Mouse (Mus musculus): ENCODE data around the gene Adarb1. TPM values are rescaled to one million over a fixed set of nuclear protein-coding genes. Genes with fewer than 3 reads are reported as not detected.

The Adarb1 gene
- polyA plus RNA-seq, 2 experiments: 0.92 to 1.2 TPM

DNA sequence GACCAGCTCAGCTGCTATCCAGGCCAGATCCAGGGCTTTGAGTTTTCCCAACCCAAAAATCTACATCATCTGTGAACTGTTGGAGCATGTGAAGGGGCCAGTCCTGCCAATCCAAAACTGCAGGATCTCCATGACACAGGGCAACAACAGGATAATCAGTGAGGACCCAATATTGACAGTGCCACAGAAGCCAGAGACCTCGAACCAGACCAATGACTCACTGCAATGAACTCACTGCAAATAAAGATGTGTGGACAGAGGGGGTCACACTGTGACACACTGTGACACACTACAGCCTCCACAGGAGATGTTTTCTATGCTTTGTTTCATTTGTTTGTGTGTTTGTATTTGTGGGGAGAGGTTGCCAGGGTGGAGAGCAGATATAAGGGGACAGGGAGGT lies 15.6 kb downstream of the Adarb1 start:
- H3K4me2 ChIP-seq (ENCODE audit: low read depth): no peak overlapping the region
- WGBS (ENCODE audit: insufficient replicate concordance): 33% methylated on average over 1 of the region's 1 CpGs

DNA sequence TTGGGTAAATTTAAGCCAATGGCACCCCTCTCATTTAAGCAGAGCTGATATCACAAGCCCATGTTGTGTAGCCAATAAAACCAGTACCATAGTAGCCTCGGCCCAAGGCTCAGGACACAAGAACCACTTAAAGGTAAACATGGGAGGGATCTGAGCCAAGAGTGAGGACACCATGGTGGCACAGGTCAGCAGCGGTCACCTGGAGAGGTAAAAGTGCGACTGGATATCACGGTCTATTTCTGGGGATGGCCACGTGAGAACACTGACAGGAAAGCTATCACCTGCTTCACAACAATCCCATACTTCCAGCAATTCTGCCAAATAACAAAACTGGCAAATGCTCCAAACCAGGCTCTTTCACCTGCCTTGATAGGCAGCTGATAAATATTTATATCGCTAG lies 17.0 kb downstream of the Adarb1 start:
- DNase-seq (ENCODE audit: low read depth in 3 of 3, low spot score in 3 of 3): no peak
- H3K9ac ChIP-seq (replicated peaks): no peak overlapping the region
- no peak overlapping the region for H3K4me2 ChIP-seq (ENCODE audit: low read depth)
- H3K9me3 ChIP-seq (ENCODE audit: control insufficient read depth, low read length): no peaks in the 10 kb centered on the region
- no peak overlapping the region for H3K4me3 ChIP-seq (ENCODE audit: insufficient read depth in 1 of 2, low read depth in 2 of 2, low read length in 2 of 2)
- no peak for ATAC-seq (ENCODE audit: insufficient read depth)
- peaks cover 0 to 9% of the 10 kb centered on the region in 2 experiments; a peak in 2 of 4 replicates for H3K4me1 ChIP-seq (replicated peaks; ENCODE audit: control insufficient read depth in 2 of 2, insufficient read depth in 2 of 2, low read length in 1 of 2)
- H3K27ac ChIP-seq: no peak overlapping the region
- 72% methylated on average over 6 of the region's 6 CpGs for WGBS (ENCODE audit: insufficient replicate concordance)
- no peak for TF ChIP-seq CTCF (IDR thresholded peaks at IDR 0.05; ENCODE audit: low read depth)
- no peak for TF ChIP-seq EP300 (IDR thresholded peaks at IDR 0.05; ENCODE audit: low read depth)
- H3K27me3 ChIP-seq (ENCODE audit: control insufficient read depth, insufficient read depth, low read length): no peaks in the 10 kb centered on the region
- H3K36me3 ChIP-seq (replicated peaks; ENCODE audit: control insufficient read depth, insufficient read depth, low read depth): no peaks in the 10 kb centered on the region

More for the DNA sequence above, 15.6 kb downstream of the Adarb1 start:
- H3K27ac ChIP-seq: no peak overlapping the region
- H3K9ac ChIP-seq (replicated peaks): no peak overlapping the region
- H3K36me3 ChIP-seq (replicated peaks; ENCODE audit: control insufficient read depth, insufficient read depth, low read depth): no peaks in the 10 kb centered on the region
- H3K4me3 ChIP-seq (ENCODE audit: insufficient read depth in 1 of 2, low read depth in 2 of 2, low read length in 2 of 2): no peak overlapping the region
- no peaks in the 10 kb centered on the region for H3K9me3 ChIP-seq (ENCODE audit: control insufficient read depth, low read length)
- ATAC-seq (ENCODE audit: insufficient read depth): no peak
- peaks cover 0 to 1% of the 10 kb centered on the region in 2 experiments; a peak in 2 of 4 replicates for H3K4me1 ChIP-seq (replicated peaks; ENCODE audit: control insufficient read depth in 2 of 2, insufficient read depth in 2 of 2, low read length in 1 of 2)
- no peak for DNase-seq (ENCODE audit: low read depth in 3 of 3, low spot score in 3 of 3)
- no peak for TF ChIP-seq EP300 (IDR thresholded peaks at IDR 0.05; ENCODE audit: low read depth)
- no peak for TF ChIP-seq CTCF (IDR thresholded peaks at IDR 0.05; ENCODE audit: low read depth)
- no peaks in the 10 kb centered on the region for H3K27me3 ChIP-seq (ENCODE audit: control insufficient read depth, insufficient read depth, low read length)

DNA sequence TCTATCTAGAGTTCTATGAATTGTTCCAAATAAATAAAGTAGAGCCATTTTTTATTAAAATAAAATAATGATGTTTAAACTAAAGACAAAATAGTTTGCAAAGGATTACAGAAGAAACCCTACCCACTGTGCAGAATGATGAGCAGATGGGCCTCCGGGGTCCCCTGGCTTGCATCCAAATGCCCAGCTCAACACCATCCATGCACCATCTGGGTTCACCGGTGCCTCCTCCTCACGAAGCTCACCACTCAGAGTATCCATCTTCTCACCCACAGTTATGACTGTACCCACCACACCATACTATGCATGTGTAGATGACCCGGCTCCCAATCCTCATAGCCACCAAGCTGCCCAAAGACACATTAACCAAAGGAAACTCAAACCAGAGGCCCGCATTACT lies 18.1 kb downstream of the Adarb1 start:
- no peaks in the 10 kb centered on the region for H3K27me3 ChIP-seq (ENCODE audit: control insufficient read depth, insufficient read depth, low read length)
- no peak overlapping the region for H3K4me2 ChIP-seq (ENCODE audit: low read depth)
- H3K4me1 ChIP-seq (replicated peaks; ENCODE audit: control insufficient read depth in 2 of 2, insufficient read depth in 2 of 2, low read length in 1 of 2): peaks cover 0 to 9% of the 10 kb centered on the region in 2 experiments; a peak in 2 of 4 replicates
- no peaks in the 10 kb centered on the region for H3K9me3 ChIP-seq (ENCODE audit: control insufficient read depth, low read length)
- 70% methylated on average over 5 of the region's 5 CpGs for WGBS (ENCODE audit: insufficient replicate concordance)
- no peak overlapping the region for H3K9ac ChIP-seq (replicated peaks)
- TF ChIP-seq CTCF (IDR thresholded peaks at IDR 0.05; ENCODE audit: low read depth) (no peak), EP300 (IDR thresholded peaks at IDR 0.05; ENCODE audit: low read depth) (no peak)
- ATAC-seq (ENCODE audit: insufficient read depth): no peak
- no peak overlapping the region for H3K27ac ChIP-seq
- no peaks in the 10 kb centered on the region for H3K36me3 ChIP-seq (replicated peaks; ENCODE audit: control insufficient read depth, insufficient read depth, low read depth)
- no peak overlapping the region for H3K4me3 ChIP-seq (ENCODE audit: insufficient read depth in 1 of 2, low read depth in 2 of 2, low read length in 2 of 2)
- DNase-seq (ENCODE audit: low read depth in 3 of 3, low spot score in 3 of 3): no peak

DNA sequence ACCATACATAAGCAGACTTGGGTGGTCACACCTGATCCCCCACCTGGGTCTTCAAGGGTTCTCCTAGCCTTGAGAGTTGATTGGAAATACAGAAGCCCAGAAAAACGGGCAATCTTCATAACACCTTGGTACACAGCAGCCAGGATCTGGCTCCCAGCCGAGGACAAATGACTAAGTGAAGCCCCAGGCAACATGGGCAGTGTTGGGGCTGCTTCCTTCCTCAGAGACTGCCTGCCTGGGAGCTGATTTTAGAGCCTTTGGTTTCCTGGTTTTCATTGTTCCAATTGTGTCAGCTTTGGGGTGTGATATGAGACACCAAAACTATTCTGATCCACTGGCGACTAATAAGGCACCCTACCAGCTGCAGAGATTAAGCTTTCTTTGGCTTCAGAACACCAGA lies 20.0 kb downstream of the Adarb1 start:
- H3K4me2 ChIP-seq (ENCODE audit: low read depth): no peak overlapping the region
- H3K36me3 ChIP-seq (replicated peaks; ENCODE audit: control insufficient read depth, insufficient read depth, low read depth): no peaks in the 10 kb centered on the region
- no peak overlapping the region for H3K4me3 ChIP-seq (ENCODE audit: insufficient read depth in 1 of 2, low read depth in 2 of 2, low read length in 2 of 2)
- H3K9ac ChIP-seq (replicated peaks): no peak overlapping the region
- WGBS (ENCODE audit: insufficient replicate concordance): 18% methylated on average over 3 of the region's 3 CpGs
- H3K4me1 ChIP-seq (replicated peaks; ENCODE audit: control insufficient read depth in 2 of 2, insufficient read depth in 2 of 2, low read length in 1 of 2): peaks cover 0 to 9% of the 10 kb centered on the region in 2 experiments; a peak in 2 of 4 replicates
- ATAC-seq (ENCODE audit: insufficient read depth) (no peak), DNase-seq (ENCODE audit: low read depth in 3 of 3, low spot score in 3 of 3) (no peak)
- no peak overlapping the region for H3K27ac ChIP-seq
- no peaks in the 10 kb centered on the region for H3K9me3 ChIP-seq (ENCODE audit: control insufficient read depth, low read length)
- no peaks in the 10 kb centered on the region for H3K27me3 ChIP-seq (ENCODE audit: control insufficient read depth, insufficient read depth, low read length)
- TF ChIP-seq CTCF (IDR thresholded peaks at IDR 0.05; ENCODE audit: low read depth): no peak
- no peak for TF ChIP-seq EP300 (IDR thresholded peaks at IDR 0.05; ENCODE audit: low read depth)

DNA sequence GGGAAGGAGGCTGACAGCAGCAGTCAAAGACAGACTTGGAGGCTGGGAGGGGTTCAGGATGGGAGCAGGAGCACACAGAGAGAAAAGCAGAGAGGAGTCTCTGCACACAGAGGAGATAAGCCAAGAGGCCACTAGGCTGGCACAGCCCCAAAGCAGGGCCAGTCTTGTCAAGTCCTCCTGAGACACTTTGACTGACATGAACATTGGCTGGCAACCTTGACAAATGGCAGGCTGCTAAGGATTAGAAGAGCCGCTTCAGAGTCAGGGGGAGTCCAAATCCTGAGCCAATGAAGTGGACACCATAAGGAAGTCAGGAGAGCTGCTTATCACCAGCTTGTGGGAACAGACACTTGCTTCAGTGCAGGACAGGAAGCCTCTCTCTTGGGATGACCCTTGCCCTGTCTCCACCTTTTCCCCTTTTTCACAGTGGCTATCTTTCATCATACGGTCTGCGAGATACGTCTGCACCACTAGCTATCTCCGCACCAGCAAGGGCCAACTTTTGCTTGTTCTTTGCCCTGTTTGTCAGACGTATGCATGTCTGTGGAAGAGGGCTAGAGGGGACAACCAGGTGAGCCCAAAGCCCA lies 20.9 kb downstream of the Adarb1 start:
- no peak overlapping the region for H3K4me3 ChIP-seq (ENCODE audit: insufficient read depth in 1 of 2, low read depth in 2 of 2, low read length in 2 of 2)
- no peak overlapping the region for H3K4me2 ChIP-seq (ENCODE audit: low read depth)
- no peaks in the 10 kb centered on the region for H3K27me3 ChIP-seq (ENCODE audit: control insufficient read depth, insufficient read depth, low read length)
- ATAC-seq (ENCODE audit: insufficient read depth) (no peak), DNase-seq (ENCODE audit: low read depth in 3 of 3, low spot score in 3 of 3) (no peak)
- no peak for TF ChIP-seq CTCF (IDR thresholded peaks at IDR 0.05; ENCODE audit: low read depth)
- TF ChIP-seq EP300 (IDR thresholded peaks at IDR 0.05; ENCODE audit: low read depth): no peak
- peaks cover 0 to 9% of the 10 kb centered on the region in 2 experiments; a peak in 2 of 4 replicates for H3K4me1 ChIP-seq (replicated peaks; ENCODE audit: control insufficient read depth in 2 of 2, insufficient read depth in 2 of 2, low read length in 1 of 2)
- no peaks in the 10 kb centered on the region for H3K36me3 ChIP-seq (replicated peaks; ENCODE audit: control insufficient read depth, insufficient read depth, low read depth)
- no peak overlapping the region for H3K9ac ChIP-seq (replicated peaks)
- no peaks in the 10 kb centered on the region for H3K9me3 ChIP-seq (ENCODE audit: control insufficient read depth, low read length)
- 16% methylated on average over 6 of the region's 6 CpGs for WGBS (ENCODE audit: insufficient replicate concordance)
- H3K27ac ChIP-seq: no peak overlapping the region

Data from liver, embryonic 14.5 days (tissue).